Mouse (Mus musculus) CH12F3 (cell line): Measurements from ENCODE around the gene Ppp1r14d.

Experiments
- in situ Hi-C: fragments of 300-500 bp; cut with MboI; formaldehyde crosslinking; loops from 2 replicates; pipeline ENCODE4 v1.14.3; 2020; ENCODE audit warnings: low sequenced_read_pairs

The Ppp1r14d gene

GRCm38 (mm10) chr2:119237210-119237870 lies 7.6 kb upstream of the Ppp1r14d start, which contains the start of gene Spint1:
TSS of gene Spint1 (plus strand) at chr2:119237362.
- in situ Hi-C loops = no loop called here

- in situ Hi-C loops = no loop called here
These were observed 7.0 kb upstream of the Ppp1r14d start for GRCm38 (mm10) chr2:119236682-119237209.

GRCm38 (mm10) chr2:119209176-119209507 lies 20.6 kb downstream of the Ppp1r14d start:
- in situ Hi-C loops = no loop called here

GRCm38 (mm10) chr2:119208344-119209175 lies 21.1 kb downstream of the Ppp1r14d start, which contains the start of the genes Zfyve19 and Dnajc17:
TSS of gene Zfyve19 (plus strand) at chr2:119208617.
TSS of gene Dnajc17 (minus strand) at chr2:119208795.
- in situ Hi-C loops = no loop called here

GRCm38 (mm10) chr2:119207961-119208343 lies 21.8 kb downstream of the Ppp1r14d start:
- in situ Hi-C loops = no loop called here

GRCm38 (mm10) chr2:119203871-119204460 lies 25.7 kb downstream of the Ppp1r14d start:
- in situ Hi-C loops = no loop called here

- in situ Hi-C loops = no loop called here
These were observed 26.7 kb downstream of the Ppp1r14d start for GRCm38 (mm10) chr2:119202914-119203453.

- in situ Hi-C loops = loop anchor here (25.0 kb wide), 1 partner anchor 562 kb away; no protein-coding TSS in a partner anchor
These were observed 30.8 kb downstream of the Ppp1r14d start for GRCm38 (mm10) chr2:119198934-119199333.

GRCm38 (mm10) chr2:119198049-119198448 lies 31.7 kb downstream of the Ppp1r14d start:
- in situ Hi-C loops = loop anchor here (25.0 kb wide), 1 partner anchor 561 kb away; no protein-coding TSS in a partner anchor

- in situ Hi-C loops = loop anchor here (25.0 kb wide), 1 partner anchor 560 kb away; no protein-coding TSS in a partner anchor
These were observed 32.2 kb downstream of the Ppp1r14d start for GRCm38 (mm10) chr2:119197493-119197892.

GRCm38 (mm10) chr2:119196316-119197108 lies 33.2 kb downstream of the Ppp1r14d start:
- in situ Hi-C loops = loop anchor here (25.0 kb wide), 1 partner anchor 559 kb away; no protein-coding TSS in a partner anchor

- in situ Hi-C loops = loop anchor here (25.0 kb wide), 1 partner anchor 557 kb away; no protein-coding TSS in a partner anchor
These were observed 35.6 kb downstream of the Ppp1r14d start for GRCm38 (mm10) chr2:119194140-119194539.

- in situ Hi-C loops = loop anchor here (25.0 kb wide), 1 partner anchor 554 kb away; no protein-coding TSS in a partner anchor
These were observed 38.7 kb downstream of the Ppp1r14d start for GRCm38 (mm10) chr2:119190969-119191368.

- in situ Hi-C loops = loop anchor here (25.0 kb wide), 1 partner anchor 552 kb away; no protein-coding TSS in a partner anchor
These were observed 40.5 kb downstream of the Ppp1r14d start for GRCm38 (mm10) chr2:119189029-119189710.

GRCm38 (mm10) chr2:119182914-119183313 lies 46.8 kb downstream of the Ppp1r14d start:
- in situ Hi-C loops = loop anchor here (25.0 kb wide), 1 partner anchor 546 kb away; no protein-coding TSS in a partner anchor

- in situ Hi-C loops = loop anchor here (25.0 kb wide), 1 partner anchor 540 kb away; no protein-coding TSS in a partner anchor
These were observed 52.2 kb downstream of the Ppp1r14d start for GRCm38 (mm10) chr2:119177384-119177939.

- in situ Hi-C loops = loop anchor here (25.0 kb wide), 1 partner anchor 539 kb away; no protein-coding TSS in a partner anchor
These were observed 52.9 kb downstream of the Ppp1r14d start for GRCm38 (mm10) chr2:119176761-119177160.

- in situ Hi-C loops = loop anchor here (25.0 kb wide), 1 partner anchor 538 kb away; no protein-coding TSS in a partner anchor
These were observed 54.1 kb downstream of the Ppp1r14d start for GRCm38 (mm10) chr2:119175614-119176013.
